Comparison of ENCODE assay signal across 12 mouse cellular contexts in the genomic region with DNA sequence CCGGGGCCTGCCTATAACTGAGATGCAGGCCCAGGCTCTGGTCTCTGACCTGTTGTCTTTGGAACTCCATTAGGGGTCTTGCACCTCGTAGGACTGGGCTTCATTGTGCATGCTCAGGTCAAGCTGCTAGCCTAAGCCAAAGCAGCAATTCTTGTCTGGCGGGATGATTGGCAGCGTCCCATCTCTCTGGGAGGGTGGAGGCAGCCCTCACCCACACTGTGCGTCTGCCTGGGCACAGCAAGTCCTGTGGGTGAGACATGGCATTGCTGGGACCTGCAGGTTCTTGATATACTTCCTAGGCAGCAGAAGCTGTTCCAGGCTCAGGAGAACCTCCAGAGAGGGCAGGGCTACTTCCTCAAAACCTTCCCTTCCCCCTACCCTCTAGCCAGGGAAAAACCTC. TPM values are rescaled to one million over a fixed set of nuclear protein-coding genes. Genes with fewer than 3 reads are reported as not detected.
"Had no signal": no experiment of that assay in that cellular context is flagged by ENCODE, and none has a peak within 500 bp of the region (broad histone marks: within the 10 kb centered on the region; RNA-seq: fewer than 3 reads in every experiment).

No protein-coding gene starts in this region.

- H3K36me3 ChIP-seq: limb, embryonic 13.5 days; liver, embryonic 15.5 days; midbrain, embryonic 13.5 days had no signal

- H3K9ac ChIP-seq: limb, embryonic 13.5 days; liver, embryonic 15.5 days; midbrain, embryonic 13.5 days had no signal

- H3K27me3 ChIP-seq: limb, embryonic 13.5 days; liver, embryonic 15.5 days had no signal

- H3K9me3 ChIP-seq: limb, embryonic 13.5 days; liver, embryonic 15.5 days; midbrain, embryonic 13.5 days had no signal

- H3K4me2 ChIP-seq: limb, embryonic 13.5 days; liver, embryonic 11.5 days; liver, embryonic 15.5 days; midbrain, embryonic 13.5 days had no signal

- H3K4me1 ChIP-seq: liver, embryonic 15.5 days; midbrain, embryonic 13.5 days had no signal

- DNase-seq: kidney, adult 2 months; kidney, postnatal 36 days; lung, adult 2 months; lung, postnatal 36 days; thymus, postnatal 36 days had no signal

- ATAC-seq: hindbrain, postnatal 0 days; lung, postnatal 0 days; midbrain, embryonic 13.5 days had no signal

- H3K4me3 ChIP-seq: limb, embryonic 13.5 days; liver, embryonic 15.5 days; midbrain, embryonic 13.5 days had no signal

- H3K27ac ChIP-seq: hindbrain, postnatal 0 days; limb, embryonic 13.5 days; liver, embryonic 15.5 days; midbrain, embryonic 13.5 days had no signal

RNA-seq across cellular contexts. Expression of gene Aspg, which starts 10.5 kb away (rescaled TPM):
- total RNA-seq: megakaryocyte progenitor cell, adult 5-6 weeks had no signal

RNA-seq across cellular contexts. Expression of gene Kif26a, which starts 29.0 kb away (rescaled TPM):
- total RNA-seq: megakaryocyte progenitor cell, adult 5-6 weeks had no signal
